Mouse (Mus musculus): ENCODE results near the gene Ubash3a. TPM values are rescaled to one million over a fixed set of nuclear protein-coding genes. Genes with fewer than 3 reads are reported as not detected.
"Not testable (repeated sequence)": the region's sequence is repeated elsewhere in the genome, so short reads cannot be mapped to it uniquely, and the experiment has no call there.

The Ubash3a gene
- polyA plus RNA-seq, 1 experiment from 2014 or later: 8.3 TPM

DNA sequence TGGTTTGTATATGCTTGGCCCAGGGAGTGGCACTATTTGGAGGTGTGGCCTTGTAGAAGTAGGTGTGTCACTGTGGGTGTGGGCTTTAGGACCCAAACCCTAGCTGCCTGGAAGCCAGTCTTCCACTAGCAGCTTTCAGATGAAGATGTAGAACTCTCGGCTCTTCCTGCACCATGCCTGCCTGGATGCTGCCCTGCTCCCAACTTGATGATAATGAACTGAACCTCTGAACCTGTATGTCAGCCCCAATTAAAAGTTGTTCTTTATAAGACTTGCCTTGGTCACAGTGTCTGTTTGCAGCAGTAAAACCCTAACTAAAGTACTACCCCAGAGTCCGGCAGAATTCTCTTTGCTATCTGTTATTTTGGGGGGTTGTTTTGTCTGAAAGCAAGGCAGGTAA lies 62.1 kb downstream of the Ubash3a start:
- ATAC-seq (replicated peaks; ENCODE audit: extremely low read depth, insufficient read depth, low FRiP score): no peak
- Histone ChIP-seq H3K9me3 (replicated peaks; ENCODE audit: control insufficient read depth, low read length) (no peaks in the 10 kb centered on the region), H3K27ac (ENCODE audit: low read length) (no peak overlapping the region)

DNA sequence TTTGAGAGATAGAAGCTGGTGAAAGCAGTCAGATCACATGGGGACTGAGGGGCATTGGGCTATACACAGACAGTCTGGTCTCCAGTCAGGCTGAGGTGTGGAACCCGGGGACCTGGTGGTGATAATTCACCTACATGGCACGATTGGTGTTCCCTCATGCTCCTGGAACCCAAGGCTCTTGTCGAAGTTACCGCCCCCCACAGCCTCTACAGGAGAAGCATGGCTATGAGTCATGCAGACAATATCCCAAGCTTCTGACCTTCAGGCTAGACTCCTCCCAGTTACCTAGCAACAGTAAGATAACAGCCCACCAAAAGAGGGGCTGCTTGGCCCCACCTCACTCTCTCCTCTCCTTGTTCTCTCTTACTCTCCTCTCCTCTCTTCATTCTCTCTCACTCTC lies 62.6 kb downstream of the Ubash3a start:
- no peak for ATAC-seq (replicated peaks; ENCODE audit: extremely low read depth, insufficient read depth, low FRiP score)
- 48% methylated on average over 4 of the region's 4 CpGs for WGBS
- no peak overlapping the region for H3K27ac ChIP-seq (ENCODE audit: low read length)

More for the DNA sequence above, 62.1 kb downstream of the Ubash3a start:
- WGBS: 86% methylated on average over 2 of the region's 2 CpGs
- Histone ChIP-seq H3K36me3 (ENCODE audit: control insufficient read depth, insufficient read depth) (no peaks in the 10 kb centered on the region), H3K27me3 (ENCODE audit: control insufficient read depth, insufficient read depth, low read length) (no peaks in the 10 kb centered on the region; the same call in 1 of the 2 replicates), H3K4me2 (ENCODE audit: low read depth, low read length) (no peak overlapping the region), H3K4me1 (ENCODE audit: control insufficient read depth, insufficient read depth, low read length) (no peaks in the 10 kb centered on the region), H3K4me3 (ENCODE audit: low read length) (no peak overlapping the region), H3K9ac (ENCODE audit: low read length) (no peak overlapping the region)

DNA sequence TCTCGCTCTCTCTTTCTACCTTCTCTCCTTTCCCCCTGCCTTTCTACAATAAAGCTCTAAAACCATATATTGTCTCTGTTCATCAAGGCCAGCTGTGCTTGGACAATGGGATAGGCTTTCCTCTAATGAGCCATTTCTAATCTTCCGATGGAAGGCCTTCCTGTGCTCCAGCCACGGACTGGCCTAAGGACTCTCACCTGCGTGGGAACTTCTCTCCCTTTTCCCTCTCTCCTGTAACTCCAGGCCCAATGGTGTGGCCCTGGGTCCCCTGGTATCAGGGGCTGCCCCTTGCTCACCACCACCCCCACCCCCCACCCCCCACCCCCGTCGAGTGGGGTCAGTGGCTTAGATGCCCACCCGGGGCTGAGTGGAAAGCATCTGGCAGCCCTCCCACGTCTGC lies 63.1 kb downstream of the Ubash3a start:
- not testable (repeated sequence) for H3K27ac ChIP-seq (ENCODE audit: low read length); ATAC-seq (replicated peaks; ENCODE audit: extremely low read depth, insufficient read depth, low FRiP score); H3K4me1 ChIP-seq (ENCODE audit: control insufficient read depth, insufficient read depth, low read length); H3K4me3 ChIP-seq (ENCODE audit: low read length); H3K27me3 ChIP-seq (ENCODE audit: control insufficient read depth, insufficient read depth, low read length); H3K4me2 ChIP-seq (ENCODE audit: low read depth, low read length); H3K9me3 ChIP-seq (replicated peaks; ENCODE audit: control insufficient read depth, low read length); H3K36me3 ChIP-seq (ENCODE audit: control insufficient read depth, insufficient read depth); H3K9ac ChIP-seq (ENCODE audit: low read length)
- 76% methylated on average over 8 of the region's 8 CpGs for WGBS

More for the DNA sequence above, 62.6 kb downstream of the Ubash3a start:
- Histone ChIP-seq H3K36me3 (ENCODE audit: control insufficient read depth, insufficient read depth) (no peaks in the 10 kb centered on the region), H3K9ac (ENCODE audit: low read length) (no peak overlapping the region), H3K9me3 (replicated peaks; ENCODE audit: control insufficient read depth, low read length) (no peaks in the 10 kb centered on the region), H3K4me3 (ENCODE audit: low read length) (no peak overlapping the region), H3K4me1 (ENCODE audit: control insufficient read depth, insufficient read depth, low read length) (no peaks in the 10 kb centered on the region), H3K4me2 (ENCODE audit: low read depth, low read length) (no peak overlapping the region), H3K27me3 (ENCODE audit: control insufficient read depth, insufficient read depth, low read length) (no peaks in the 10 kb centered on the region; the same call in 1 of the 2 replicates)

DNA sequence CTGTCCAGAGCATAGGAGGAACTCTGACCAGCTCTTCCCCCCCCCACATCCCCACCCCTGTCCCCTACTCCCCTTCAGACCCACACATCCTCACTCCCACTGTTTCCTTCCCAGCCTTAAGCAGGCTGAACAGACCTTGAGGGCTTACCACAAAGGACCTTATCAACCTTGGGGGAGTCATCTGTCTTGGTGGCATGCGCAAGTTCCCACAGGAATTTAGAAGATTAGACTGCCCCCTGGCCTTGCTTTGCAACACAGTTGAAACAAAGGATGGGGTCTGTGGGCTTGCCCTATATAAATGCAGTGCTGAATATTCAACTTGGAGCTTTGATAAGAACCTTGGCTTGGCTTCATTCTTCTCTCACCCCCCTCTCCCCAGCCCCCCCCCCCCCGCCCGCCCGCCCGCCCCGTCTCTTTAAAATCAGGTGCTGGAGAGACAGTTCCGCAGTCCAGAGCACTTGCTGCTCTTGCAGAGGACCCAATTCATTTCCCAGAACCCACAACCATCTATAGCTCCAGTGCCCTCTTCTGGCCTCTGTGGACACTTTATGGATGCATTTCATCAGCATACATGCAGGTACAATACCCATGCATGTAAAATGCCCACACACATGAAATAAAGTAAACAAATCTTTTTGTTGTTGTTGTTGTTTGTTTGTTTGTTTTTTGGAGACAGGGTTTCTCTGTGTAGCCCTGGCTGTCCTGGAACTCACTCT lies 63.6 kb downstream of the Ubash3a start:
- H3K9me3 ChIP-seq (replicated peaks; ENCODE audit: control insufficient read depth, low read length): no peaks in the 10 kb centered on the region
- no peak for ATAC-seq (replicated peaks; ENCODE audit: extremely low read depth, insufficient read depth, low FRiP score)
- no peak overlapping the region for H3K27ac ChIP-seq (ENCODE audit: low read length)
- 55% methylated on average over 6 of the region's 7 CpGs for WGBS
- no peak overlapping the region for H3K9ac ChIP-seq (ENCODE audit: low read length)
- no peaks in the 10 kb centered on the region for H3K4me1 ChIP-seq (ENCODE audit: control insufficient read depth, insufficient read depth, low read length)
- no peak overlapping the region for H3K4me2 ChIP-seq (ENCODE audit: low read depth, low read length)
- H3K36me3 ChIP-seq (ENCODE audit: control insufficient read depth, insufficient read depth): no peaks in the 10 kb centered on the region
- H3K27me3 ChIP-seq (ENCODE audit: control insufficient read depth, insufficient read depth, low read length): no peaks in the 10 kb centered on the region; the same call in 1 of the 2 replicates
- no peak overlapping the region for H3K4me3 ChIP-seq (ENCODE audit: low read length)

GRCm38 (mm10) chr17:31272416-31273165 lies 64.9 kb downstream of the Ubash3a start:
- Histone ChIP-seq H3K9ac (ENCODE audit: low read length) (no peak overlapping the region), H3K36me3 (ENCODE audit: control insufficient read depth, insufficient read depth) (no peaks in the 10 kb centered on the region), H3K27me3 (ENCODE audit: control insufficient read depth, insufficient read depth, low read length) (no peaks in the 10 kb centered on the region; the same call in 1 of the 2 replicates), H3K4me1 (ENCODE audit: control insufficient read depth, insufficient read depth, low read length) (peaks cover 5% of the 10 kb centered on the region; the same call in 1 of the 2 replicates), H3K4me2 (ENCODE audit: low read depth, low read length) (no peak overlapping the region), H3K4me3 (ENCODE audit: low read length) (no peak overlapping the region), H3K27ac (ENCODE audit: low read length) (no peak overlapping the region), H3K9me3 (replicated peaks; ENCODE audit: control insufficient read depth, low read length) (no peaks in the 10 kb centered on the region)
- WGBS: 80% methylated on average over 9 of the region's 9 CpGs
- ATAC-seq (replicated peaks; ENCODE audit: extremely low read depth, insufficient read depth, low FRiP score): no peak

DNA sequence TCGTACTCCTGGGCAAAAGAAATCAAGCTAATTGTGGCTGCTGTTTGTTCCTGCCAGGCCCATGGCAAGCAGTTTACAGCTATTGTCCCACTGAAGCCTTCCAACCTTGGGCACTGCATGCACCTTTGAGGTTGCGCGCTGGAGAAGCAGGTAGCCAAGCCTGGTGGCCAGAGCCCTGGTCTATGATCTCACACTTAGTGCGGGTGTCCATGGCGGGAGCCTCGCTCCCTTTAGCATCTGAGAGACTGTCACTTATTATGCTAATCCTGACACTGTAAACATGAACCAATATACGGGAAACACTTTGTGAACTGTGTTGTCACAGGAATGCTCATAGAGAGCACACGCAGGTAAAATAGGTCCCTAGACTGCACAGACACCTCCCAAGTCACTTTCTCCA lies 66.0 kb downstream of the Ubash3a start:
- no peak overlapping the region for H3K4me2 ChIP-seq (ENCODE audit: low read depth, low read length)
- no peaks in the 10 kb centered on the region for H3K9me3 ChIP-seq (replicated peaks; ENCODE audit: control insufficient read depth, low read length)
- H3K36me3 ChIP-seq (ENCODE audit: control insufficient read depth, insufficient read depth): no peaks in the 10 kb centered on the region
- no peak overlapping the region for H3K9ac ChIP-seq (ENCODE audit: low read length)
- H3K27me3 ChIP-seq (ENCODE audit: control insufficient read depth, insufficient read depth, low read length): no peaks in the 10 kb centered on the region; the same call in 1 of the 2 replicates
- no peak overlapping the region for H3K4me3 ChIP-seq (ENCODE audit: low read length)
- H3K27ac ChIP-seq (ENCODE audit: low read length): no peak overlapping the region
- ATAC-seq (replicated peaks; ENCODE audit: extremely low read depth, insufficient read depth, low FRiP score): no peak
- peaks cover 5% of the 10 kb centered on the region; the same call in 1 of the 2 replicates for H3K4me1 ChIP-seq (ENCODE audit: control insufficient read depth, insufficient read depth, low read length)
- WGBS: 81% methylated on average over 8 of the region's 8 CpGs

GRCm38 (mm10) chr17:31275181-31275580 lies 67.5 kb downstream of the Ubash3a start:
- WGBS: 62% methylated on average over 6 of the region's 6 CpGs
- no peaks in the 10 kb centered on the region for H3K9me3 ChIP-seq (replicated peaks; ENCODE audit: control insufficient read depth, low read length)
- no peaks in the 10 kb centered on the region; the same call in 1 of the 2 replicates for H3K27me3 ChIP-seq (ENCODE audit: control insufficient read depth, insufficient read depth, low read length)
- no peak overlapping the region for H3K4me2 ChIP-seq (ENCODE audit: low read depth, low read length)
- no peak overlapping the region for H3K9ac ChIP-seq (ENCODE audit: low read length)
- H3K4me3 ChIP-seq (ENCODE audit: low read length): no peak overlapping the region
- no peaks in the 10 kb centered on the region for H3K36me3 ChIP-seq (ENCODE audit: control insufficient read depth, insufficient read depth)
- H3K4me1 ChIP-seq (ENCODE audit: control insufficient read depth, insufficient read depth, low read length): peaks cover 5% of the 10 kb centered on the region; the same call in 1 of the 2 replicates
- ATAC-seq (replicated peaks; ENCODE audit: extremely low read depth, insufficient read depth, low FRiP score): no peak
- no peak overlapping the region for H3K27ac ChIP-seq (ENCODE audit: low read length)

DNA sequence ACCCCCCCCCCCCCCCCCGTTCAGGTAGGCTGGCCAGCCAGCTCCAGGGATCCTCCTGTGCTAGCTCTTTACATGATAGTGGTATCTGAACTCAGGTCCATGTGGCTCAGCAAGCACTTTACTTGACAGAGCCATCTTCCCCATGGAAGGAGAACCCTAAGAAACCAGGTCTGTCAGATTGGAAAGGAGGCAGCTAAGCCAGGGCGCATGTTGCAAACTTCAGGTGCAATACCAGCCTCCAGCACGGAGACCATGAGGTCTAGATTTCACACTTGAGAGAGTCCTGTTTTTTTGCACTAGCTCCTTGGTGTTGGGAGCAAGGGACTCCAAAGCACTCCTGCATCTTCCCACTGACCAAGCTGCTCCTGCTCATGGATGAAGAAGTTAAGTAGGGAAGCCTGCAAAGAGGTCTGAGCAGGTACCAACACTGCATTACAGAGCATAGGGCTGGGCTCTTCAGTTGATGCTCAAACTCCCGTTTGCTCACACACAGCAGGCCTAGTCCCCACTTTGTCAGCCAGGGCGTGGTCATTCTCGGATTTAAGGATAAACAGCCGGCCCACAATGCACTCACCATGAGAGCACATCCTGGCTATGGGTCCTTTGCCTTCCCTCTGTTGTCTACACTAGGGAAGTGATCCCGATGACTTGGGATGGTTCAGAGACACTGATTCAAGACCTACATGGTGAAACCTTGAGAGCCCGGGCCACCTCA lies 68.7 kb downstream of the Ubash3a start:
- Histone ChIP-seq H3K9ac (ENCODE audit: low read length) (peak overlapping the region; percentile 63), H3K4me2 (ENCODE audit: low read depth, low read length) (peak overlapping the region; percentile 94), H3K4me1 (ENCODE audit: control insufficient read depth, insufficient read depth, low read length) (peaks cover 5% of the 10 kb centered on the region; the same call in 1 of the 2 replicates), H3K27me3 (ENCODE audit: control insufficient read depth, insufficient read depth, low read length) (no peaks in the 10 kb centered on the region; the same call in 1 of the 2 replicates), H3K4me3 (ENCODE audit: low read length) (peak overlapping the region; percentile 58), H3K27ac (ENCODE audit: low read length) (no peak overlapping the region), H3K9me3 (replicated peaks; ENCODE audit: control insufficient read depth, low read length) (no peaks in the 10 kb centered on the region), H3K36me3 (ENCODE audit: control insufficient read depth, insufficient read depth) (no peaks in the 10 kb centered on the region)
- ATAC-seq (replicated peaks; ENCODE audit: extremely low read depth, insufficient read depth, low FRiP score): no peak
- 24% methylated on average over 9 of the region's 9 CpGs for WGBS

All from heart, embryonic 16.5 days (tissue).